Mouse (Mus musculus) bone marrow, adult 2 months (tissue): Measurements from ENCODE around the gene 4933406M09Rik. TPM values are rescaled to one million over a fixed set of nuclear protein-coding genes. Genes with fewer than 3 reads are reported as not detected.
A peak's percentile ranks its signal among the peaks of the same experiment; 100 is the strongest.

Source experiments
- H3K27ac ChIP-seq: fragments of 200-500 bp; 2 replicates; pipeline ENCODE4 v1.5.1; 2012; ENCODE audit warnings: low read depth, mild to moderate bottlenecking, control low read depth, inconsistent platforms, low read length; ENCODE audit not compliant: control insufficient read depth, poor library complexity, insufficient read depth
- H3K4me1 ChIP-seq: fragments of 200-500 bp; 2 replicates; pipeline ENCODE4 v1.6.1; 2011; ENCODE audit warnings: low read length; ENCODE audit not compliant: control insufficient read depth, insufficient read depth
- H3K4me3 ChIP-seq: fragments of 200-500 bp; replicated peaks from 2 replicates; pipeline ENCODE3; 2011; ENCODE audit warnings: mild to moderate bottlenecking, low read depth, low read length, control low read depth; ENCODE audit not compliant: control insufficient read depth
- CTCF ChIP-seq: fragments of 200-500 bp; IDR thresholded peaks from 2 replicates; pipeline ENCODE4 v1.5.1; 2011; ENCODE audit warnings: low read length, control low read depth; ENCODE audit not compliant: control insufficient read depth, insufficient read depth
- POLR2A ChIP-seq: fragments of 200-500 bp; IDR thresholded peaks from 2 replicates; pipeline ENCODE4 v1.6.1; 2011; ENCODE audit warnings: low read depth, mild to moderate bottlenecking, control low read depth, low read length, borderline replicate concordance; ENCODE audit not compliant: control insufficient read depth
- WGBS: fragments of 180-500 bp; shearing (Covaris S2); methylation state at CpG from one replicate; pipeline ENCODE4 v1.1.7; 2018; 5-methylcytosine and 5-hydroxymethylcytosine counted together
- polyA plus RNA-seq: library from polyadenylated mRNA; stranded (reverse); fragments of >200 nt; gene quantifications from 2 replicates; pipeline ENCODE4 v1.2.4, GENCODE M21; 2011; ENCODE audit warnings: low replicate concordance; ENCODE audit not compliant: missing spikeins, insufficient read depth, insufficient read length

Gene 4933406M09Rik
- polyA plus RNA-seq, 1 experiment, result not detected

DNA sequence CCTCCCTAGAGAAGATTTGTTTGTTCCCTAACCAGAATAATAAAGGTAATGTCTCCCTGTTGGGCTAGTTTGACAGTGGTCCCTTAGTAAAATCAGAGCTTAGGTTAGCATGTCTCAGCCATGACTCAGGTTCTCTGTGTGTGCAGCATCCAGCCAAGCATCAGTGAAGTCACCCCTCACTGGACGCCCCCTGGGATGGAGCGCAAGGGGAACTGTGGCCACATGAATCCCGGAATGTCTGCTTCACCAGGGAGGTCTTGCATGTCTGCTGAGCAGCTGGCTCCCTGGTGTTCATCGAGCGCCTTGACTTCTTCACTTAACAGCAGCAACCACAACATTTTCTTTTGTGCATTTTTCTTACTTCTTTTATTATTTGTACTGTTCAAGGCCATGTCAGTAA is 8.1 kb downstream of the 4933406M09Rik start:
- Histone ChIP-seq H3K27ac (no peak overlapping the region), H3K4me1 (no peaks in the 10 kb centered on the region), H3K4me3 (no peak overlapping the region)
- TF ChIP-seq POLR2A, result no peak
- no peak for TF ChIP-seq CTCF
- WGBS, result 85% methylated on average over 5 of the region's 5 CpGs

DNA sequence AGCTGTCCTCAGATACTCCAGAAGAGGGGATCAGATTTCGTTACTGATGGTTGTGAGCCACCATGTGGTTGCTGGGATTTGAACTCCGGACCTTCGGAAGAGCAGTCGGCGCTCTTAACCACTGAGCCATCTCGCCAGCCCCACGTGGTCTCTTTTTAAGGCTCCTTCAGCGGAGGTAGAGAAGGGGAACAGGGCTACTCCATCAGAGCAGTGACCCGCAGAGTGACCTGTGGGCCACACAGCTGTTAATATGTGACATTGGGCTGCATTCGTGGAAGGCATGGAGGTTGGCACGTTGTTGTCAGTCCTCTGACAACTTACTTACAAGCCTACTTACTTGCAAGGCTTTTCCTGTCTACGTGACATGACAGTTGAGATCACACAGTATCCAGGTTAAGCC is 12.5 kb downstream of the 4933406M09Rik start:
- Histone ChIP-seq H3K4me3 (no peak overlapping the region), H3K4me1 (no peaks in the 10 kb centered on the region), H3K27ac (no peak overlapping the region)
- TF ChIP-seq POLR2A (no peak), CTCF (no peak)
- WGBS, result 89% methylated on average over 12 of the region's 12 CpGs

DNA sequence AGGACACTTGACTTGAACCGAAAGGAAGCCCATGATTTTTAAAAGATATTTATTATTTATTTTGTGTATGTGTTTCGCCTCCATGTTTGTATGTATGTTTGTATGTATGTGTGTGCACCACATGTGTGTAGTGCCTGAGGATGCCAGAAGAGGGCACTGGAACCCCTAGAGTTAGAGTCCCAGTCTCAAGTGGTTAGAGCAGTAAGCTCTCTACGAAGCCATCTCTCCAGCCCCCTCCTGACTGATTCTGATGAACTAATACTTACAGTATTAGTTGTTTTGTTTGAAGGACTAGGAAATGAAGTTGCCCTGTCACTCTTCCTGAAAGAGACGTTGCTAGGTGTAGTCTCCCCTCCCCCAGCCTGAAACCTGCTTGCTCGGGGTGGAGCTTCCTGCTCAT is 14.0 kb downstream of the 4933406M09Rik start:
- Histone ChIP-seq H3K4me1 (no peaks in the 10 kb centered on the region), H3K27ac (no peak overlapping the region), H3K4me3 (no peak overlapping the region)
- TF ChIP-seq POLR2A (no peak), CTCF (no peak)
- WGBS, result 75% methylated on average over 5 of the region's 5 CpGs

DNA sequence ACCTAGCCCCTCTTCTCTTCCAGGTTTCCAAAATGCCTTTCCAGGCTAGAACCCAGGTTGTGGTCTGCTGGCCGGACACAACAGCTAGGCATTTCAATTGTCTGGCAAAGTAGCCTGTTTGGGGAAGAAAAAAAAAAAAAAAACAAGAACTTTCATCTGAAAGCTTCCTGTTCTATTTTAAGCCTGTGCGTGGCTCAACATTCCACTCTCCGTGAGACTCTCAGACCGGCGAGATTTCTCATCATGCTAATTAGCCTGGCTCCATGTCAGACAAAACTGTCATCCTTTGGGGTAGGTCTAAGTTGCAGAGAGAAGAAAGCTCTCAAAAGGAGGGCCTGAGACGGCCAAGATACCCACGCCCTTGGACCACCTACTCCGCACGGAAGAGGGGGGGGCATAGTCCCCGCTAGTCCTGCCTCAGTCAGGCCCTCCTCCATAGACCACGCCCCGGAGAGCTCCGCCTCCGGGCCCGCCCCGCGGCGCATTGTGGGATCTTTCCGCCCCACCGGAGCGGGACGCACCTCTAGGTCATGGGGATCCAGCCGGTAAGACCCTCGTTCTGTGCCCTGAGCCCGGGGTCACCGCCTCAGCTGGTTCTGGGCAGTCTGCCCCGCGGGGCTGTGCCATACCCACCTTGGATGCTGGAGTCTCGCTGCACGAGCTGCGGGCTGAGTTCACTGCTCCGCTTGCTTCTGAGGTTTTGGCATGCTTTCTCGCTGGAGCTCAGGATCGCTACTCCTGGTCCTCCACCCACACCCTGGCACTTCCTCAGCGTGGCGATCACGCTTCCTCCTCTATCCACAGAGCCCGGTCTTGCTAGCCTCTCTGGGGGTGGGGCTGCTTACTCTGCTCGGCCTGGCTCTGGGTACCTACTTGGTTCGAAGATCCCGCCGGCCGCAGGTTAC is 20.0 kb downstream of the 4933406M09Rik start, which contains the start of gene Cyb5r1:
Gene Cyb5r1 (plus strand): TSS at position 51 of the 905 bp plus-strand sequence.
- Histone ChIP-seq H3K4me3 (peak within 1 kb of the TSS; percentile 99), H3K4me1 (no peaks in the 10 kb centered on the region; the same call in 1 of the 2 replicates), H3K27ac (peak within 1 kb of the TSS; percentile 96)
- under 1% methylated on average over 43 of the region's 43 CpGs for WGBS
- TF ChIP-seq POLR2A (peak; percentile 38; the same call in 1 of the 2 replicates), CTCF (no peak; the same call in 1 of the 2 replicates)

DNA sequence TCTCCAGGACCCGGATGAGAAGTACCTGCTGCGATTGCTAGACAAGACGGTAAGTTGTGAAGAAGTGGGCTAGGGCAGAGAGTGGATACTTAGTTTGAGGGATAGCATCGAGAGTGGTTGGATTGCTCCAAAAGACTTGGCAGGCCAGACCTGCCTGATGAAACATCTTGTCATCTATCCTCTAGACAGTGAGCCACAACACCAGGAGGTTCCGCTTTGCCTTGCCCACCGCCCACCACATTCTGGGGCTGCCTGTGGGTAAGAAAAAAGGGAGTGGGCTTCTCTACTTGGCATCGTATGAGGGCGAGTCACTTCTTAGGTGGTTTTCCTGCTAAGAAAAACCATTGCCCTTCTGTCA is 20.7 kb downstream of the 4933406M09Rik start:
- TF ChIP-seq POLR2A (no peak), CTCF (no peak)
- WGBS, result 17% methylated on average over 8 of the region's 8 CpGs
- no peaks in the 10 kb centered on the region; the same call in 1 of the 2 replicates for H3K4me1 ChIP-seq
- H3K4me3 ChIP-seq, result peak overlapping the region; percentile 99
- H3K27ac ChIP-seq, result peak overlapping the region; percentile 96

DNA sequence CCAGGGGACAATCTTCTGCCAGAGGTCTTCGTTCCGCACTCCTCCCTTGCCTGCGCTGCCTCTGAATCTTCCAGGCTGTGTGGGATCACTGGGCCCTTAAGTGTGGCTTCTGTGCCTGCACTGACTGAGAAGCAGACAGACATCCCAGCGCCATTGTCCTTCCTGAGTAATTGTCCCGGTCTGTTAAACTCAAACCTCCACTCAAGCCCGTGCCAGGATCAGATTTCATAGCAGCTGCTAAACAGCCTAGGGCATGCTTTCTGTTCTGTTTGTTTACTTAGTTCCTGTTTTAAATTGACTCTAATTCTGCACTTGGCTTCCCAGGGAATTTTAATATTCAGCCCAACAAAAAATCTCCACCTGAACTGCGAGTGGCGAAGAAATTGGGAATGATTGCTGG is 22.3 kb downstream of the 4933406M09Rik start:
- 90% methylated on average over 8 of the region's 8 CpGs for WGBS

DNA sequence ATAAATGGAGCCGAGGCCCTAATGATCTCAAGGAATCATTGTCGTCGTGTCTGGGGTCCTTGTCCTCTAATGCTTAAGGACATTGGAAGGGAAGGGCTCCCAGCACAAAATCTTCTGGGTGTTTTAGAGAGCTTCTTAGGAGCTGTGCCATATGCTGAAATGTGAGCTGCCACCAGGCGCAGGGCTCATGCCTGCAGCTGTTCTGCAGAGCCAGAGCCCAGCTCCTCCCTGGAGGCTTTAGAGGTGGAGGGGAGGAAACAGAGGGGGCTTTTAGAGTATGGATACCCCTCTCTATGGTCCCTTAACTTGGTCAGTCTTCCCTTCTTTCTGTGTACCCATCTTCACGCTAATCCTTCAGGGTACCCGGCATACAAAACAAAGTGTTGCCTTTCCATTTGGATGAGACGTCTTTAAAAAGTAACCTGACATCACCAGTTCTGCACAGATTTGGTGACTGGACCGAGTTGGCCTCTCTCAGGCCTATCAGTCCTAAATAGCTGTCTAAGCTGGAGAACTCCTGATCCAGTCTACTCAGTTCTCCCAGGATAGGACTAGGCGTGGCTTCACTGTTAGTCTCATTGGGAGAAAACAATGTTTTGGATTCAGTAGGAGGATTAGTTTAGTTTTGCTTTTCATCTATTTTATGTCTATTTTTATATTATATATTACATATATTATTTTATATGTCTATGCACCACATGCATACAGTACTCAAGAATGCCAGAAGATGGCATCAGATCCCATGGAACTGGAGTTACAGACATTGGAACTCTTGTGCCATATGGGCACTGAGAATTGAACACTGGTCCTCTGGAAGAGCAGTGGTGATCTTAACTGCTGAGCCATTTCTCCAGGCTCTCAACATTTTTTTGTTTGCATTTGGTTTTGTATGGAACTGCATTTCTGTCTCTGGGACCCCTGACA is 26.2 kb downstream of the 4933406M09Rik start:
- no peak for TF ChIP-seq POLR2A
- TF ChIP-seq CTCF, result no peak
- no peak overlapping the region for H3K27ac ChIP-seq
- H3K4me1 ChIP-seq, result no peaks in the 10 kb centered on the region; the same call in 1 of the 2 replicates
- 88% methylated on average over 9 of the region's 9 CpGs for WGBS
- H3K4me3 ChIP-seq, result no peak overlapping the region

More for the DNA sequence above, 22.3 kb downstream of the 4933406M09Rik start:
- Histone ChIP-seq H3K4me1 (no peaks in the 10 kb centered on the region; the same call in 1 of the 2 replicates), H3K4me3 (no peak overlapping the region), H3K27ac (no peak overlapping the region)
- TF ChIP-seq POLR2A (no peak), CTCF (no peak)

DNA sequence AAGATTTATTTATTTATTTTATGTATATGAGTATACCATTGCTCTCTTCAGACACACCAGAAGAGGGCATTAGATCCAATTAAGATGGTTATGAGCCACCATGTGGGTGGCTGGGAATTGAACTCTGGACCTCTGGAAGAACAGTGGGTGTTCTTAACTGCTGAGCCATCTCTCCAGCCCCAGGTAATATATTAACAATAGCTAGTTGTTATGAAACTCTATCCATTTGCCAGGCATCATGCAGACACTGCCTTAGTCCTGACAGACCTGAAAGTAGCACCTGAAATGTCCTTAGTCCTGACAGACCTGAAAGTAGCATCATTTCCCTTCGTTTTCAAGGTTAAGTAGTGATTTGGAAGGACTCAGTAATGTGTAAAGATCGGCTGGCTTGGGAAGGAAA is 28.3 kb downstream of the 4933406M09Rik start:
- Histone ChIP-seq H3K4me1 (no peaks in the 10 kb centered on the region; the same call in 1 of the 2 replicates), H3K27ac (no peak overlapping the region), H3K4me3 (no peak overlapping the region)
- no peak for TF ChIP-seq CTCF
- no peak for TF ChIP-seq POLR2A
- WGBS, result 74% methylated on average over 2 of the region's 2 CpGs
